Mouse (Mus musculus) megakaryocyte-erythroid progenitor cell, adult 5-6 weeks (primary cell): ENCODE results near the gene Fam19a5. TPM values are rescaled to one million over a fixed set of nuclear protein-coding genes. Genes with fewer than 3 reads are reported as not detected.

Experiments
- ATAC-seq: replicated peaks from 2 replicates; pipeline ENCODE4 v1.8.0; 2016; ENCODE audit warnings: mild to moderate bottlenecking, inconsistent platforms; ENCODE audit not compliant: severe bottlenecking, poor library complexity, low FRiP score, low TSS enrichment
- total RNA-seq, 2 experiments: library from RNA; stranded (forward) in 1 of 2; stranded (reverse) in 1 of 2; fragments of 200-1000, 215-1000 nt in 1 of 2; fragments of >200 nt in 1 of 2; fragmentation: Nextera tagmentation in 1 of 2; gene quantifications; 2 replicates each; pipeline ENCODE4 v1.2.3; 2014 to 2017

Gene Fam19a5
- total RNA-seq, 2 experiments from 2014 or later = not detected

DNA sequence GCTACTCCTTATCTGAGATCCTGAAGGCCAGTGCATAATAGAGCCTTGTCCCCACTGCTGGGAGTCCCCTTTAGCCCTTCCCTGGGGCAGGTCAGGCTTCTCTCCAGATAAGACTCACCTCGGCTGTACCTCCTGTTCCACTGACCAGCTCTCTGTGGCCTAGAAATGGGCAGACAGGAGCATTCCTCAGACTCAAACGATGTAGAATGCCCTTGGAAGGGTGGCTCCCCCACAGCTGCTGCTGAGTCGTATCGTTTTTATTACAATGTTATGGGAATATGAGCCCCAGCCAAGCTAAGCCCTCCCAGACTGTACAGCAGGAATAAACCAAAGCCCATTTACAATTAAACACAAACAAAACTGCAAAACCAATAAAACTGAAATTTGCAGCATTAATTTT lies 167.7 kb downstream of the Fam19a5 start:
- ATAC-seq = no peak

DNA sequence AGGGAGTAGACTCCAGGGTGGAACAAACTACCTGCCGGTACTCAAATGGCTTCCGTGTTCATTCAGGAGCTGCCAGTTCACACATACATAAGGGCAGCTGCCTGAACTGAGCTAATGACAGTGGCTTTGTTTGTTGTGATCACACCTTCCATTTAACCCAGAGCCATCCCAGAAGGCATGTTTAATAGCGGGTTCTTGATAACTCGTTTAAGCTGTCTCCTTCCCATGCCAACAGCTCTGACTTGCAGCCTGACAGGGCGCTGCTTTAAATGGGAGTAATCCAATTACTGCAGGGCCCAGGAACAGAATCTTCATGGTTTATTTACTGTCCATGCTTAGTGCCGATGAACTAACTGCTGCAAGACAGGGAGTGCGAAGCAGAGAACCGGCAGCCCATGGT lies 168.1 kb downstream of the Fam19a5 start:
- no peak for ATAC-seq

DNA sequence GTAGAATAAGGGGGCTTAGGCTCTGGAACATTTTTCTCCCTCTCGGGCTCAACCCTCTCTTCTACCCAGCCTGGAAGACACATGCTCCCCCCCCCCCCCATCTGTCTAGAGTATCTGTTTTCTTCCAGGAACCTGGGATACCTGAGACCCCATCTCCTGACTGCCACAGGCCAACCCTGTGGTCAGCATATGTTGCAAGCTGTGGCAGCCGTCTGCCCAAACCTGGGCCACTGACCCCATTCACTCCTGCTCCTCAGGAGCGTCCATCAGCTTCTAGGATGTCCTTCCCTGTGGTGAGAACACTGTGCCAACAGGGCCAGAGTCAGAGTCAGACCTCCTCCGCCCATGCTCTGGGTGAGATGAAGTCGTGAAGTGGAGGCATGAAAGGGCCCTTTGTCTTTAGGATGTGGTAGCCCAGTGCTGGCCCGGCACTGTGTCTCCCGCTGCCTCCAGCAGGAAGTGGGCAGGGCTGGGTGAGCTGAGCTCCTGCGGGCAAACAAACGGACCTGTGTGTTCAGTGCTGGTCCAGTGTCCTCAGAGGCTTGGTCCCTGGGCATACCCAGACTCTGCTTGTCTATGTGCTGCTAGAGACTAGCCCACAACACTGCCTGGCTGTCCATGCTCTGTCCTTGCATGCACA lies 171.1 kb downstream of the Fam19a5 start:
- ATAC-seq = no peak

DNA sequence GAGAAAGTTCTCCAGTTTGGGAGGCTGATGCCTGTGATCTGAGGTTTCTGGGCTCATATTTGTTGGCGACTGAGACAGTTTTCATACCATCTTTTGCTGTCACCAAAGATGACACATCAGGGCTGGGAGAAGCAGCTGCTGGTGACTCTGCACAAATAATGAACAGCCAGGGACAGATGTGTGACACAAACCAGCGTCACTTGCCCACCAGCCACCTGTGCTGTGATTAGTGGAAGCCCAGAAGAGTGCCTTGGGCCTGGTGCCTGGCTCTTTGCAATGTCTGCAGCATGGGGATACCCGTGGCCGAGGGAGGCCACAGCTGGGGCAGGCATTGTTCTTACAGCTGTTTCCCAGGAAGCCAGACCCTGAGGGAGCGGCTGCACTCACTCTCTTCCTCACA lies 173.0 kb downstream of the Fam19a5 start:
- ATAC-seq = no peak

DNA sequence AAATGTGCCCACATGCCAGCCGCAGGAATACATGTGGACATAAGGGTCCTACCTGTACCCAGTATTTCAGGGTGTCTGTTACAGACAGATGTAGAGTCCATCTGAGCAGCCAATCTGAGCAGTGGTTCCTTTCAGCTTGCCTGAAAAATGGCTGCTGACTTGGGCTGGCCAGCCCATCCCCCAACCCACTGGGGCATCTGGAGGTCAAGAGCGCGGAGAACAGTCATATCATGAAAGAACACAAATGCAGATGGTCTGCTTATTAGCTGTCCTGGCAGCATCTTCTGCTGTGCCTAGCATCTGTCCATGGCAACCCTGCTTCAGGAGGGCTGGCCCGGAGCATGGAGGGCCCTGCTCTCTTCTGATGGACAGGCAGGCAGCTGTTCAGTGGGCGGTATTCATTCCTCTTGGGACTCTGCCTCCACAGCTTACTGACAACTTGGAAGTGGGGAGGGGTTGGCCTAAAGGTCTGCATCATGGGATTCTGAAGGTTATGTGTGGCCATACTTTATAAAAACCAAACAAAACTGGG lies 179.4 kb downstream of the Fam19a5 start:
- ATAC-seq = no peak

DNA sequence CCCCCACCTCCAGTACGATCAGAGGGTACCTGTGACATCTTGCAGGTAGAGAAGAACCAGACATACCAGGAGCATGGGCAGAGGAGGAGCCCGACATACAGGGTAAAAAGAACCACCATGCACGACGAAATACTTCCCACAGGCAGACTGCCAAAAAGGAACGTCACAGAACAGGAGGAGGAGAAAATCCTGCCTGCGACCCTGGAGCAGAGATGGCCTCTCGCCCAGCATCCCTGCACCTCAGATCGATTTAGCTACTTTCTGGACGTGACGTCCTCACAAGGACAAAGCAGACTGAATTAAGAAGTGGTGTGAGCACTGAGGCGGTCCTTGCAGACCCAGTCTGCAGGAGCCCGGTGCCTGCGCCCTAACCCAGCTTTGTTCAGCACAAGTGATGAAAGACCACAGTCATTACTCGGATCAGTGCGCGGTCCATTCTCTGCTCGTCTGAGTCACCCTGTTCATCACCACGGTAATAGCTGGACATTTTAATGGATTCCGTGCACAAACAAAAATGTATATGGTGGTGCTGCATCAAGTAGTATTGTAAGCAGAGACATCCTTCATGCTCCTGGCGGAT lies 182.6 kb downstream of the Fam19a5 start:
- ATAC-seq = no peak

DNA sequence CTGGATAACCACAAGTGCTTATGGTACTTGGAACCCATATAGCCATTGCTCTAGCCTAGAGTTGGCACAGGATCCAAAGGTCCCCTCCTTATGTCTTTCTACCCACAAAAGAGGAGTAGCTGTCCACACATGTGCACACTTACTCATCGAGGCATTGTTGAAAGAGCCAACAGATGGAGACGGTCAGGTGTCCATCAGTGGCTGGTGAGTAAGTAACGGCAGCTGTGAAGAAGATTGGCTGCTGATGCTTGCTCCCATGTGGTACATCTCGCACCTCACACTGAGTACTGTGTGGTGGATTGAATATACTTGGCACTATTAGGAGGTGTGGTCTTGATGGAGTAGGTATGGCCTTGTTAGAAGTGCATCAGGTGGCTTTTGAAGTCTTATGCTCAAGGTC lies 192.2 kb downstream of the Fam19a5 start:
- no peak for ATAC-seq

DNA sequence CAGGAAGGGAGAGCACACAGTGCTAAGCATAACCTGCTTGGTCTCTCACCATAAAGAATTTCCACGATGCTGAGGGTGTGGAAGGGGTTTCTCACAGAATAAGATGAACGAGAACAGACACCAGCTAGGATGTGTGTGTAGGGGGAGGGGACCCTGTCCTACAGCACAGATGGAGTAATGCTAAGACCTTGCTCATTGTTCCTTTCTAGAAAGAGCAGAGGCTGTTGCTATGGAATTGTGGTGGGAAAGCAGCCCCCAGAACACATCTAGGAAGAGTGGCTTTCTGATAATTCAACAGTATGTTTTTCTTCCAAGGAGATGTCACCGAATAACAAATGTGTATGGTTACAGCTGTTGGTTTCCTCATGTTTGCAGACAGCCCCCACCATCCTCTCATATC lies 211.4 kb downstream of the Fam19a5 start:
- no peak for ATAC-seq

DNA sequence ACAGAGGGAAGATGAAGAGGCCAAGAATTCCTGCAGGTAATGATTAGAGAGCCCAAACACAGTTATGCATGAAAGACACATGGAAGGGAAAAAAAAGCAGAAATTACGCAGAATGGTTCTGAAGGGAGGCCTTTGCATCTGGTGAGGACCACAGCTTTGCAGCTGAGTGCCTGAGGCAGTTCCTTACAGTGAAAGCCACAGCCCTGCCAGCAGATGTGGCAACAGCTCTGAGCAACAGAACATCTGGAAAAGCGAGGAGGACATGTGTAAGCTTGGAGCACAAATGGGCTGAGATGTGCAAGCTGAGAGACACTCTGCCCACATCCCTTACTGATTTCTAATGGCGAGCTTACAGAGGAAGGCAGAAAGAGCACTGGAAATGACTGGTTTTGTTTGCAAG lies 221.8 kb downstream of the Fam19a5 start:
- no peak for ATAC-seq

DNA sequence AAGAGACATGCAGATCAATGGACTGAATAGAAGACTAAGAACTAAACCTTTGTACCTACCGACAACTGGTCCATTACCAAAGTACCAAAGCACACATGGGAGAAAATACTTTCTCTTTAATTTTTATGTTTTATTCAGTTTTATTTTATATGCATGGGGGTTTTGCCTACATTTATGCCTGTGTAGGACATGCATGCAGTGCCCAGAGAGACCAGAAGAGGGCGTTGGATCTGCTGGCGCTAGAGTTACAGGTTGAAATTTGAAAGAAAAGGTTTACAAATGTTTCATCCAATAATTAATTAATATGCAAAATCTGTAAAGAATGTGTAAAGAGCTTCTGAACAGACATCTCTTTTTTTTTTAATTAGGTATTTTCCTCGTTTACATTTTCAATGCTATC lies 229.9 kb downstream of the Fam19a5 start:
- ATAC-seq = no peak

DNA sequence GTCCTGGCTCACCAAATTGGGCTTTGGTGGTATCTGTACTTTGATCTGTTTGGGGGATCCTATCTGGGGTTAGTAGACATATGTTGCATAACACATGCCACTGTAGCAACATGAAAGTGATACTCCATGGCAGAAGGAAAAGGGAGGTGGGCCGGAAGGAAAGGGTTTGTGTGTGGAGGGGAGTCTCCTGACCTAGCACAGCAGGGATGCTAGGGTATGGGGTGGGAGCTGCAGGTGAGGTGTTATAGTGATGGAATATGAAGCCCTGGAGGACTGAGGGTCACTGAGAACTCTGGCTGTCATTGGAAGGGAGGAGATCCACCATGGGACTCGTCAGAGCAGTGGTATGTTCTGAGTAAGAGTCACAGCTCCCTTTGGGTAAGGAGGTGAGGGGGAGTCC lies 239.2 kb downstream of the Fam19a5 start:
- no peak for ATAC-seq

DNA sequence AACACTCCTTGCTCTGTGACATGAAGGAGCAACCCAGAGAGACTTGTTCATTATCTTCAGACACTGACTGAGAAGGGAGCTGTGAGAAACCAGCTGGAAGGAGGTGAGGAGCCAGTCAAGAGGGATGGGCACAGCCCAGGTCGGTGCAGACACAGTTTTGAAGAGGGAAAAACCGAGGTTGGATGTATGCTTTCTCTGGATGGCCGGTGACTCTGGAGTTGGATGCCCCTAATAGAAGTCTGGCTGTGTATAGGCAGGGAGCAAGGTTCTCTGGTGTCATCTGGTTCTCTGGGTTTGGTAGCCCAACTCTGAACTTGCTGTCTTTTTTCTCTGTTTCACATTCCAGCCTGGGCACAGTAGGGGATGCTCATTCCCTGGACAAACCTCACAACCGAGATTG lies 245.6 kb downstream of the Fam19a5 start:
- no peak for ATAC-seq

DNA sequence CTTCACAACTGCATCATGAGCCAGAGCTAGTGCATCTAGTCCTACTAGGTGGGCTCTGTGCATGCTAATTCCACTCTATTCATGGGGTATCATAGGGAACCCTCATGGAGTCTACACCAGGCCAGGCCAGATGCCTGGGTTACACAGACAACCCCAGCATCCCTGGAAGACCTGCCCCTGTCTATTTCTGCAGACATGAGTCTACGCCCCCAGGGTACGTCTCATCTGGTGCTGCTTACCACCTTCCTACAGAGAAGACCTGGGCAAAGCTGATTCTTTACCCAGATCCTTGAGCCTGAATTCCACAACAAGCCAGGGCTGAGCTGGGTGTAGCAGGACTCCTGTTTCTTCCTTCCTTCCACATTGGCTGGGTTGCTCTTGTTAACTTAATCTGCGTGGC lies 249.6 kb downstream of the Fam19a5 start:
- ATAC-seq = no peak

DNA sequence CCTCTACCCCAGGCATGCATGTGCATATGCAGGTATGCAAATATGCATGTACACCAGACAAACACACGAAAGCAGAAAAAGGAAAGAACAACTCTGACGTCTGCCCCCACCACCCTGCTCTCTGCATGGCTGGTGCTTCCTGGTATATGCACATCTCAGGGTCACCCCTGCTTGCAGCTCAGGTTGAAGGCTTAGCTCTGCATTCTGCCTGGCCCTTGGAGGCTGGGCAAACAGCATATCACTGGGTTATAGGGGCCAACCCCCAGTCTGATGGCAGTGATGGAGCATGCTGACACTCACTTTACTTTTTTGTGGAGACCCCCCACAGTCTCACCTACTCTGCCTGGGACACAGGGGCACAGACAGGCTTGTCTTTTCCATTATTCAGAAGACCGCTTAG lies 252.5 kb downstream of the Fam19a5 start:
- no peak for ATAC-seq
